ENCODE assay signal across 8 mouse cellular contexts in the genomic region with DNA sequence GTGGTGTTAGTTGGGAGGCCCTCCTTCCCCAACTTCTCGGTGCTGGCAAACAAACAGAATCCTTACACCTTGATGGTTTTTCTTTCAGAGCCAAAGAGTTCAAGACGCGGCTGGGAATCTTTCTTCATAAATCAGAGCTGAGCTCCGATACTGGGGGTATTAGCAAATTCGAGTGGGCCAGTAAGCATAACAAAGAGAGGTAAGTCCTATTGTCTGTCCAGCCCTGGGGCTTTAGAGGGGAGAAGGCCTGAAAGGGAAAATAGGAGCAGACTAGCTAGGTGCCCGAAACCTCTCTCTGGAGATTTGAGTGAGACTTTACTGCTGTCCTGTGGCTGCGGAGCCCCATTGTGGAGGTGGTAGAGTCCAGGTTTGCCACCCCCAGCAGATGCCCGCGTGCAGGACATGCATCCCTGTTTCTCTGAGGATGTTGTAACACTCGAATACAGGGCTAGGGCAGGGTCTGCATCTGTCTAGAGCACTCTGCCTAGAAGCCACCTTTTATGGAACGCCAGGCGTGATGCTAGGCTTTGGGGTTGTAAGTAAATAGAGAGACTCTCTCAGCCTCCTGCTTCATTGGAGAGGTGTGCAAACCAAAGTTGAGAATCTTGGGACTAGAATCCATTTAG. TPM values are rescaled to one million over a fixed set of nuclear protein-coding genes. Genes with fewer than 3 reads are reported as not detected.
A peak's percentile ranks its signal among the peaks of the same experiment; 100 is the strongest.
DNase-seq lines count a peak whose midpoint lies in the region; ATAC-seq lines count a peak whose summit lies in the region.

No protein-coding gene starts in this region.

- peak overlapping the region; percentile 68 for H3K4me2 ChIP-seq in kidney, embryonic 14.5 days (replicated peaks; ENCODE audit: low read depth, low read length)
- peak overlapping the region; percentile 80 for H3K4me2 ChIP-seq in hindbrain, embryonic 12.5 days (replicated peaks)
- peak overlapping the region; percentile 81 for H3K4me2 ChIP-seq in midbrain, embryonic 14.5 days (ENCODE audit: low read length)

- no peaks in the 10 kb centered on the region for H3K9me3 ChIP-seq in kidney, embryonic 14.5 days (ENCODE audit: control insufficient read depth, low read length)
- H3K9me3 ChIP-seq in hindbrain, embryonic 12.5 days (replicated peaks) = no peaks in the 10 kb centered on the region
- H3K9me3 ChIP-seq in midbrain, embryonic 14.5 days (ENCODE audit: control insufficient read depth, low read length) = no peaks in the 10 kb centered on the region

- H3K9ac ChIP-seq in kidney, embryonic 14.5 days (ENCODE audit: low read depth, low read length) = peak overlapping the region; percentile 25; the same call in 1 of the 2 replicates
- peak overlapping the region; percentile 55 for H3K9ac ChIP-seq in hindbrain, embryonic 12.5 days
- H3K9ac ChIP-seq in midbrain, embryonic 14.5 days (replicated peaks; ENCODE audit: low read length) = peak overlapping the region; percentile 44

- no peak overlapping the region for H3K27ac ChIP-seq in kidney, embryonic 14.5 days (ENCODE audit: low read depth, low read length)
- no peak overlapping the region for H3K27ac ChIP-seq in hindbrain, embryonic 12.5 days
- no peak overlapping the region for H3K27ac ChIP-seq in midbrain, embryonic 14.5 days (replicated peaks; ENCODE audit: low read depth, low read length)

- DNase-seq in kidney, adult 9 months = no peak
- DNase-seq in ZHBTc4 (ENCODE audit: low read depth, low spot score) = peak; percentile 36
- peak; percentile 40 for DNase-seq in midbrain, embryonic 14.5 days
- no peak for DNase-seq in adrenal gland, postnatal 36 days
- DNase-seq in yolk sac, embryonic 10.5 days (ENCODE audit: low spot score) = no peak

- peaks cover 4% of the 10 kb centered on the region; the same call in 1 of the 2 replicates for H3K4me1 ChIP-seq in kidney, embryonic 14.5 days (ENCODE audit: control insufficient read depth, insufficient read depth, low read length)
- H3K4me1 ChIP-seq in hindbrain, embryonic 12.5 days = peaks cover 41% of the 10 kb centered on the region
- peaks cover 40% of the 10 kb centered on the region for H3K4me1 ChIP-seq in midbrain, embryonic 14.5 days (ENCODE audit: control insufficient read depth, insufficient read depth, low read length)

- ATAC-seq in kidney, embryonic 14.5 days (ENCODE audit: low FRiP score, low TSS enrichment) = no peak
- no peak for ATAC-seq in hindbrain, embryonic 12.5 days (ENCODE audit: low FRiP score)
- no peak for ATAC-seq in midbrain, embryonic 14.5 days (ENCODE audit: low FRiP score, low TSS enrichment)
- ATAC-seq in erythroblast, adult 5-6 weeks (replicated peaks; ENCODE audit: low FRiP score, poor library complexity, severe bottlenecking) = no peak

- 35% methylated on average over 12 of the region's 12 CpGs for WGBS in kidney, embryonic 14.5 days
- 22% methylated on average over 12 of the region's 12 CpGs for WGBS in hindbrain, embryonic 12.5 days
- 21% methylated on average over 12 of the region's 12 CpGs for WGBS in midbrain, embryonic 14.5 days

- peaks cover 21% of the 10 kb centered on the region for H3K27me3 ChIP-seq in kidney, embryonic 14.5 days (ENCODE audit: control insufficient read depth, insufficient read depth, low read length)
- peaks cover 24% of the 10 kb centered on the region for H3K27me3 ChIP-seq in hindbrain, embryonic 12.5 days
- H3K27me3 ChIP-seq in midbrain, embryonic 14.5 days (ENCODE audit: control insufficient read depth, insufficient read depth, low read length) = peaks cover 2% of the 10 kb centered on the region

- H3K4me3 ChIP-seq in kidney, embryonic 14.5 days (ENCODE audit: low read length) = peak overlapping the region; percentile 30
- H3K4me3 ChIP-seq in hindbrain, embryonic 12.5 days = peak overlapping the region; percentile 38
- H3K4me3 ChIP-seq in midbrain, embryonic 14.5 days (replicated peaks; ENCODE audit: low read depth, low read length) = peak overlapping the region; percentile 41

- no peaks in the 10 kb centered on the region for H3K36me3 ChIP-seq in kidney, embryonic 14.5 days (ENCODE audit: control insufficient read depth, insufficient read depth, low read length)
- H3K36me3 ChIP-seq in hindbrain, embryonic 12.5 days = 0 out of 2 replicates have a peak, but pooled peaks cover 5% of the 10 kb centered on the region
- H3K36me3 ChIP-seq in midbrain, embryonic 14.5 days (ENCODE audit: control insufficient read depth, insufficient read depth, low read length) = 0 out of 2 replicates have a peak, but pooled peaks cover 3% of the 10 kb centered on the region

RNA-seq across cellular contexts. Expression of gene Rgs16, which starts 0.7 kb away (rescaled TPM):
- polyA plus RNA-seq in kidney, embryonic 14.5 days (2014; fragmentation: Nextera tagmentation; extraction: Ambion mirVana) = 1.5 and 2.7 TPM in 2 replicates
- polyA plus RNA-seq in hindbrain, embryonic 12.5 days (2016; fragmentation: Nextera tagmentation; extraction: Ambion mirVana) = 24.9 and 27.0 TPM in 2 replicates
- polyA plus RNA-seq in midbrain, embryonic 14.5 days (2014; fragmentation: Nextera tagmentation; extraction: Ambion mirVana) = 8.1 and 12.0 TPM in 2 replicates
- 1 to 10 TPM; 1.3 to 2.7 TPM for total RNA-seq in adrenal gland, postnatal 36 days (2021)
- total RNA-seq in erythroblast, adult 5-6 weeks (2015; ENCODE audit: low replicate concordance) = not detected in 2 replicates
- total RNA-seq in erythroblast, adult 5-6 weeks (2017; ENCODE audit: low replicate concordance) = 0.56 TPM in 1 of 2 replicates, not detected in the other

RNA-seq across cellular contexts. Expression of gene Rnasel, which starts 8.3 kb away (rescaled TPM):
- polyA plus RNA-seq in kidney, embryonic 14.5 days (2014; fragmentation: Nextera tagmentation; extraction: Ambion mirVana) = 6.5 and 7.5 TPM in 2 replicates
- 39.5 and 40.0 TPM in 2 replicates for polyA plus RNA-seq in hindbrain, embryonic 12.5 days (2016; fragmentation: Nextera tagmentation; extraction: Ambion mirVana)
- 37.8 and 55.6 TPM in 2 replicates for polyA plus RNA-seq in midbrain, embryonic 14.5 days (2014; fragmentation: Nextera tagmentation; extraction: Ambion mirVana)
- total RNA-seq in adrenal gland, postnatal 36 days (2021) = 10 to 100 TPM in 1 of 2 experiments, 1 to 10 TPM in 1; 7.6 to 16.8 TPM
- 171 and 180 TPM in 2 replicates for total RNA-seq in erythroblast, adult 5-6 weeks (2015; ENCODE audit: low replicate concordance)
- 259 and 394 TPM in 2 replicates for total RNA-seq in erythroblast, adult 5-6 weeks (2017; ENCODE audit: low replicate concordance)

Comparison
In these comparisons a context has a peak if more than half of its experiments do, and no peak if none do; other contexts are left out.
1. DNase-seq: peak in ZHBTc4 (single experiment) and midbrain, embryonic 14.5 days (single experiment); none in kidney, adult 9 months (single experiment), adrenal gland, postnatal 36 days (0 of 2) and yolk sac, embryonic 10.5 days (single experiment).
2. Peak in every context shown above with its lines, with median percentiles within 50 percentile points of each other: H3K4me2 ChIP-seq, H3K4me3 ChIP-seq and H3K9ac ChIP-seq.